Mouse (Mus musculus): Measurements from ENCODE around the gene Drc1.

Gene Drc1

DNA sequence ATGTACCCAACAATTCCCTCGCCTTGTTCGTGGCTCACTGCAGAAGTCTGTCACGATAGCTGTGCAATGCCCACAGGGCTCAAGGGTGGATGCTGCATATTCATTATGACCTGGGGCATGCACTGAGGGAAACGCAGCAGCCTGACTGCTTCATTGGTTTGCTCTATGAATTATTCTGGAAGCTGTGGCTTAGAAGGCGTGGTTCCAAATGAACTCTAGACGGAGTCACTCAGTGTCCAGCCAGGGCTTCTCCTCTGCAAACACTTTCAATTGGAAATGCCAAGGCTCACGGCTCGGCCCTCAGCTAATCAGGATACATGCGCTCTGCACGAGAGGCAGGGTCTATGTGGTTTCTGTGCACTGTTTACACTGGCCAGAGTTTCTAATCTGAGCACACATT, 130.3 kb downstream of the Drc1 start:
- DNase-seq (ENCODE audit: low read depth, low spot score) = no peak

DNA sequence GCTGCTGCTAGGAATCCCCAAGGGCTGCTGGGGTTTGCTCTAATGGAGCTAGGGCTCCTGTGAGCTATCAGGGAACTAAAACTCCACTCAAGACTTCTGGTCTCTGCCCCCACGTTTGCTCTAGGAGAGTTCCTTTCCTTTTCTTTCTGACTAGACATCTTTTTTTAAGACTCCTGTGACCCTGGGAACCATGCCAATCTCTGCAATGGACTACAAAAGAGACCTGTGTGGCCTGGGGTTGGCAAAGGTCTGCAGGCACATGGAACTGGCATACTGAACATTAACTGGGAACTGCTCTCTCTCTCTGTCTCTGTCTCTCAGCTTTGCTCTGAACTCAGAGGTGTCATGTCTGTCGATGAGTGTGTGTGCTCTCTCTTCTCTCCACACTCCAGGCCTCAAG, 134.2 kb downstream of the Drc1 start:
- DNase-seq (ENCODE audit: low read depth, low spot score) = no peak

GRCm38 (mm10) chr5:30415876-30416275, 134.7 kb downstream of the Drc1 start:
- no peak for DNase-seq (ENCODE audit: low read depth, low spot score)

All from brain, adult 2 months (tissue).